Mouse (Mus musculus) kidney, adult 2 months (tissue): Measurements from ENCODE around the gene Dph6. TPM values are rescaled to one million over a fixed set of nuclear protein-coding genes. Genes with fewer than 3 reads are reported as not detected.
A peak's percentile ranks its signal among the peaks of the same experiment; 100 is the strongest.

Experiments
- DNase-seq: peaks from one replicate; pipeline ENCODE4 v3.0.0; 2021
- H3K27ac ChIP-seq: fragments of 200-500 bp; 2 replicates; pipeline ENCODE4 v1.5.1; 2012; ENCODE audit warnings: low read depth, low read length, control low read depth, inconsistent platforms; ENCODE audit not compliant: insufficient read depth
- H3K27me3 ChIP-seq: fragments of 200-500 bp; replicated peaks from 2 replicates; pipeline ENCODE4 v1.6.1; 2012; ENCODE audit warnings: mild to moderate bottlenecking, moderate library complexity, low read length, inconsistent platforms; ENCODE audit not compliant: control insufficient read depth, insufficient read depth
- H3K36me3 ChIP-seq: fragments of 200-500 bp; 2 replicates; pipeline ENCODE4 v1.6.1; 2012; ENCODE audit warnings: mild to moderate bottlenecking, moderate library complexity, low read length, inconsistent platforms; ENCODE audit not compliant: control insufficient read depth, insufficient read depth
- H3K4me1 ChIP-seq: fragments of 200-500 bp; 2 replicates; pipeline ENCODE4 v1.6.1; 2011; ENCODE audit warnings: low read length; ENCODE audit not compliant: control insufficient read depth, insufficient read depth
- H3K4me3 ChIP-seq: fragments of 200-500 bp; 2 replicates; pipeline ENCODE4 v1.5.1; 2011; ENCODE audit warnings: mild to moderate bottlenecking, low read depth, low read length, control low read depth; ENCODE audit not compliant: insufficient read depth
- CTCF ChIP-seq: fragments of 200-500 bp; conservative IDR thresholded peaks from 2 replicates; pipeline ENCODE4 v1.5.1; 2011; ENCODE audit warnings: low read depth, mild to moderate bottlenecking, control low read depth, low read length, moderate library complexity, mixed read lengths; ENCODE audit not compliant: insufficient read depth, insufficient read length
- POLR2A ChIP-seq: fragments of 200-500 bp; IDR thresholded peaks from one replicate; pipeline ENCODE4 v1.6.1; 2011; ENCODE audit warnings: low read depth, low read length, control low read depth
- polyA plus RNA-seq: library from polyadenylated mRNA; depleted of rRNA; stranded (reverse); fragments of >200 nt; gene quantifications from 2 replicates; pipeline ENCODE4 v1.2.3, GENCODE M21; 2012

Dph6 gene
- polyA plus RNA-seq, 1 experiment = 13.4 TPM

DNA sequence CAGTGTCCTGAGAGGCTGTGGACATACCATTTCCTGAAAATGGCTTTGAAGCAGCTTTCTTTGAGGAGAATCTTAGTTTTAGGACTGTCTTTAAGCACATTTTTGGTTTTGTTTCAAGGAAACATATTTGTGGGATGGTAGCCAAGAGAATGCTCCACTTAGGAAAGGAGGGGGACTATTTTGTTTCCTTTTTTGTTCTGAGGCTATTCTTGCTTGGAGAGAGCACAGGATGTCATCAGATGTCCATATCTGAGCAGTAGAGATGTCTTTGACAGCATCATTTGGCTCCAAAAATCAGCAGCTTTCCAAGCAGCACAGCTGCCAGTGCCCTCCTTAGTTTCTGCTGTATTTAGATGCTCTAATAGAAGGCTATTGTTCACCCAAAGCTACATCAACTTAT lies 167.8 kb downstream of the Dph6 start:
- Histone ChIP-seq H3K27ac (no peak overlapping the region), H3K36me3 (no peaks in the 10 kb centered on the region), H3K4me3 (no peak overlapping the region), H3K4me1 (no peaks in the 10 kb centered on the region), H3K27me3 (no peaks in the 10 kb centered on the region)
- TF ChIP-seq CTCF (no peak), POLR2A (no peak)
- DNase-seq = peak; percentile 21
